Mouse (Mus musculus): Measurements from ENCODE around the gene Polr2f. TPM values are rescaled to one million over a fixed set of nuclear protein-coding genes. Genes with fewer than 3 reads are reported as not detected.

The Polr2f gene
- polyA plus RNA-seq (2015; fragmentation: Nextera tagmentation; extraction: Ambion mirVana) = 311 and 328 TPM in 2 replicates

DNA sequence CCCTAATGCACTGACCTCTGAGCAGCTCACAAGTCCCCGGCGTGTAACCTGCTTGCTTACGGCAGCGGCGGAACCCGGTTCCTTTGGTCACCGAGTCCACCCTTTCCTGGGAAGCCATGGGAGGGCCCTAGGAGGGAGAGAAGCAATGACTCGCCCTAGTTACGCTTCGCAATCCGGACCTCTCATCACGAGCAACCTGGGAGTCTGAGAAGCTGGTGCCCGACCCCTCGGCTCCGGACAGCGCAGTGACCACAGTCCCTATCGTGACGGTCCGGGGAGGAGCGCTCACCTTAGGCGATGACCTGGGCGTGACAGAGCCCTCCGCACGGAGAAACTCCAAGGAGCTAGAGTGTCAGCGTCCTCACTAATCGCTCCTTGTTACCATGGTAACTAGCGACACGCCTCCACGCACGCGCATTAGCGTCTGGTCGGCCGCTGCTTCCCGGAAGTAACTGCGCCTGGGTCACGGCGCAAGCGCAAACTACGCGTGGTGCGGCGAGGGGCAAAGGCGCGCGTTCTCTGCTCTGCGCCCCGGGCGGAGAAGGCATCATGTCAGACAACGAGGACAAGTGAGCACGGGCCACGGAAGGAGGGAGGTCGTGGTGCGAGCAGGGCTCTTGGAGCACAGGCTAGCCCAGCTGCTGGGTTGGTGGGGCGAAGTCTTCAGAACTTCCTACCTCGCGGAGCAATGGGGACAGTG lies at the start of gene Polr2f, which contains the start of gene 1700088E04Rik:
TSS of gene Polr2f (plus strand) at position 144 of the 700 bp plus-strand sequence.
TSS of gene 1700088E04Rik (minus strand) at position 388 of the 700 bp plus-strand sequence.
- no peaks in the 10 kb centered on the region for H3K27me3 ChIP-seq (replicated peaks)
- peak within 1 kb of the TSS; percentile 89 for H3K9ac ChIP-seq
- under 1% methylated on average over 57 of the region's 57 CpGs for WGBS
- peak within 1 kb of the TSS; percentile 48 for H3K27ac ChIP-seq
- peak; percentile 95 for ATAC-seq
- H3K36me3 ChIP-seq = peaks cover 5% of the 10 kb centered on the region
- peak within 1 kb of the TSS; percentile 85 for H3K4me2 ChIP-seq (replicated peaks)
- H3K9me3 ChIP-seq = no peaks in the 10 kb centered on the region
- peak within 1 kb of the TSS; percentile 90 for H3K4me3 ChIP-seq (replicated peaks)
- peaks cover 8% of the 10 kb centered on the region; the same call in 1 of the 2 replicates for H3K4me1 ChIP-seq (replicated peaks)

DNA sequence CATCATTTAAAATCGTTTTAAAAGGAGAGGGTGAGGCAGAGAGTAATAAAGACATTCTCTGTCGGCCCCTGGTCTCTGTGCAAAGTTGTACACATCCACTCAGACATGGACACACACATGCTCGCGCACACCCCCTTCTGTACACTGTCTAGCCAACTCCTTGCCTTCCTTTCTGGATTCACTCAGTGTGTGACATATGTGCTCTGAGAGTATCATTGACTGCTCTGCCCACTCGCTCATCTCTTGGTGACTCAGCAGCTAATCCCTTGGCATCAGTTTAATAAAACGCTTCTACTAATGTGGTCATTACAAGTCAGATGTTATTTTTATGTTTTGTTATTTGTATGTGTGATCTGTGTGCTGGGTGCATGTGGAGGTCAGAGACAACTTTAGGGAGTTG lies 48.5 kb upstream of the Polr2f start:
- Histone ChIP-seq H3K27ac (0 out of 2 replicates have a peak overlapping the region, but pooled peaks have one; percentile 29), H3K4me2 (replicated peaks) (no peak overlapping the region), H3K9me3 (no peaks in the 10 kb centered on the region), H3K9ac (no peak overlapping the region), H3K4me3 (replicated peaks) (no peak overlapping the region), H3K27me3 (replicated peaks) (no peaks in the 10 kb centered on the region), H3K36me3 (peaks cover 32% of the 10 kb centered on the region), H3K4me1 (replicated peaks) (peaks cover 8% of the 10 kb centered on the region)
- no peak for ATAC-seq
- 68% methylated on average over 6 of the region's 6 CpGs for WGBS

DNA sequence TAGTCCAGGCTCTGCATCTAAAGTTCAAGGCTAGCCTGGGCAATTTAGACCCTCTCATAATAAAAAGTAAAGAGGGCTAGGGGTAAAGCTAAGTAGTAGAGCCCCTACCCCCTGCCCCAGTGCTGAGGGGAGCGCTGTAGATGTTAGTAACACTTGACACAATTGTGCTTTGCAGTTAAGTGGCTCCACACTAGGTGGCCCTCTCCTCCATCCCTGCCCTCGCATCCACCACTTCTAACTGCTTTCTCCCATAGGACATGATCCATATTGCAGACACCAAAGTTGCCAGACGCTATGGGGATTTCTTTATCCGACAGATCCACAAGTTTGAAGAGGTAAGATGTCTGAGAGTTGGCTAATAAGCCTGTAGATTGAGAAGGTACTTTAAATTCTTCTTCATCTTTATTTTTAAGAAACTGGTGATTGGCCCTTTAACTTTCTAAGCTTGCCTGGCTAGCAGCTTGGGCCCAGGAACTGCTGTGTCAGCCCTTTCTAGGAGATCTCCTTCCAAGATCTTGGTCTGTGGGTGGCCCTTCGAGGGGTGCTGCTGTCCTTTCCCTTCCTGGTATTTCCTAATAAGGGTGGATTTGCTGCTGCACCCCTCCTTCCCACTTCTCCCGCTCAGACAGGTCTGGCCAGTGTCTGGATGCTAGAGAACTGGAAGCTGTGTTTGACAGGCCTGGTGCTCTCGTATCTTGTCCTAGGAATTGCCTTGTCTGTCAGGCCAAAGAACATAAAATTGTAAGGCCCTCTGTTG lies 47.5 kb upstream of the Polr2f start:
- Histone ChIP-seq H3K4me2 (replicated peaks) (no peak overlapping the region), H3K9me3 (no peaks in the 10 kb centered on the region), H3K27me3 (replicated peaks) (no peaks in the 10 kb centered on the region), H3K36me3 (peaks cover 28% of the 10 kb centered on the region), H3K27ac (peak overlapping the region; percentile 29; the same call in 1 of the 2 replicates), H3K4me1 (replicated peaks) (peaks cover 18% of the 10 kb centered on the region), H3K9ac (no peak overlapping the region), H3K4me3 (replicated peaks) (no peak overlapping the region)
- peak; percentile 65 for ATAC-seq
- 51% methylated on average over 7 of the region's 7 CpGs for WGBS

DNA sequence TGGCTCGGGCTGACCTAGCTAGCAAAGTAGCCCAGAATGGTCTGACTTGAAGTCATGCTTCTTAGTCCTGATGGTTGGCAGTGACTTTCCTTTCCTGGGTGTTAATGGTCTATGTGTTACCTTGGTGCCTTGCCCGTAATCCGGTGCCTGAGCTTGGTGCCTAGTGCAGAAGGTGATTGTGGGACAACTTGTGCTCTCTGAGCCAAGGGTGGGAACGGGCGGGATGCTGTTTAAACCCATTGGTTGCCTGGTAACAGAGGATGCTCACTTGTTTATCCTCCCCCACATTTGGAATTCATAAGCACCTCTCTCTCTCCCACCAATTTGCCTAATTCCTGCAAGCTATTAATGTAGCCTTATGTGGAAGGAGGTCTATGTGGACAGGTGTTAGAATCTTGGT lies 45.3 kb upstream of the Polr2f start:
- H3K9ac ChIP-seq = no peak overlapping the region
- H3K27ac ChIP-seq = no peak overlapping the region
- H3K9me3 ChIP-seq = no peaks in the 10 kb centered on the region
- H3K4me2 ChIP-seq (replicated peaks) = no peak overlapping the region
- 91% methylated on average over 5 of the region's 5 CpGs for WGBS
- H3K27me3 ChIP-seq (replicated peaks) = no peaks in the 10 kb centered on the region
- peaks cover 18% of the 10 kb centered on the region for H3K36me3 ChIP-seq
- H3K4me1 ChIP-seq (replicated peaks) = peaks cover 20% of the 10 kb centered on the region
- no peak for ATAC-seq
- no peak overlapping the region for H3K4me3 ChIP-seq (replicated peaks)

DNA sequence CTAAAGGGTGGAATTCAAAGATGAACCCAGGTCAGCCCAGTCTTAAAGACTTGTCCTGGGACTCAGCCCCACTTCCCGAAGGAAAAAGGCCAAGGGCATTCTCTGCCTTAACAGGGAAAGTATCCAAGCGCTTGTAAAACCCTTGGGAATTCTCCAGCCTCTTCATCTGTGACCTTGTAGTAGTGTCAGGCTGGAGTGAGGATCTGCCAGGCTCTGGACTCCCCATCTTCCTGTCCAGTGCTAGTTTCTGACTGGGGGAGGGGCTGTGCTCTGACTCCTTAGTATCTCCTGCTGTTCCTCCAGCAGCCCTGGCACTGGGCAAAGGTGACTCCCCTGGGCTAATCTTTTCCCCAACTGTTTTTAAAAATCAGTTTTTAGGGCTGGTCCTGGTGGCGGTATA lies 44.3 kb upstream of the Polr2f start:
- Histone ChIP-seq H3K27ac (peak overlapping the region; percentile 75; the same call in 1 of the 2 replicates), H3K9ac (no peak overlapping the region)
- no peak for ATAC-seq

DNA sequence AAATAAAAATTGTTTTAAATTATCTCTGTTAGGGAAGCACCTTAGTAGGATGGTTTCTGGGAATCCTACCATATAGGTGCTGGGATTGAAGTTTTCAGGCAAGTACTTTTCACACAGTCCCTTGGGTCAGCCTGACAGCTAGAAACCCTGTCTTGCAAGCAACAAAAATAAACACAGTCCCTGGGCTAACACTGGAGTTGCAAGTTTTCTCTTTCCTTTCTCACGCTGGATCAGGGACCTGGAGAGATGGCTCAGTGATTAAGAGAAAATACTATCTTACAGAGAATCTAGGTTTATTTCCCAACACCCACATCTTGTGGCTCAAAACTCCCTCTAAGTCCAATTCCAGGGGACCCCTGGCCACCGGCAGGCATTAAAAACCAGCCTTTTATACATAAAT lies 43.7 kb upstream of the Polr2f start:
- Histone ChIP-seq H3K4me1 (replicated peaks) (peaks cover 20% of the 10 kb centered on the region), H3K4me2 (replicated peaks) (no peak overlapping the region; the same call in 1 of the 2 replicates), H3K9ac (no peak overlapping the region), H3K36me3 (peaks cover 13% of the 10 kb centered on the region), H3K9me3 (no peaks in the 10 kb centered on the region), H3K27ac (peak overlapping the region; percentile 75), H3K4me3 (replicated peaks) (no peak overlapping the region), H3K27me3 (replicated peaks) (no peaks in the 10 kb centered on the region)
- WGBS = 25% methylated on average over 2 of the region's 2 CpGs
- no peak for ATAC-seq

More for the DNA sequence above, 44.3 kb upstream of the Polr2f start:
- Histone ChIP-seq H3K9me3 (no peaks in the 10 kb centered on the region), H3K4me2 (replicated peaks) (no peak overlapping the region), H3K36me3 (peaks cover 13% of the 10 kb centered on the region), H3K4me1 (replicated peaks) (peaks cover 20% of the 10 kb centered on the region), H3K27me3 (replicated peaks) (no peaks in the 10 kb centered on the region), H3K4me3 (replicated peaks) (no peak overlapping the region)
- WGBS = 62% methylated on average over 3 of the region's 3 CpGs

DNA sequence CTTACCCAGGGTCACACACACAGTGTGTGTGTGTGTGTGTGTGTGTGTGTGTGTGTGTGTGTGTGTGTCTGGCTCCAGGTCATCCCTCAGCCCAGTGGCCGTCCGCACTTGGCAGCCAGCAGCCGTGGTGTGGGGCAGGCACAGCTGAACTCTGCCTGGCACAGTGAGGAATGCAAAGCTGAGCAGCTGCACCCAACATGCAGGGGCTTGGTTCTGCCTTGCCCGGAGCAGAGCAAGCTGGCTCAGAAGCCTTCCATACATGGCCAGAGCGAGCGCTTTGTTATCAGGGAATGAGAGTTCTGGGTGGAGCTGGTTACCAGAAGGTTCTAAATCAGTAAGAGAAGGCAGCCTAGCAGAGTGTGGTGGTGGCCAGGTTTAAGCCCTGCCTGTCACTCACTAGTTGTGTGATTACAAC lies 43.2 kb upstream of the Polr2f start:
- Histone ChIP-seq H3K9me3 (no peaks in the 10 kb centered on the region), H3K36me3 (peaks cover 10% of the 10 kb centered on the region), H3K9ac (no peak overlapping the region), H3K4me3 (replicated peaks) (no peak overlapping the region), H3K27me3 (replicated peaks) (no peaks in the 10 kb centered on the region), H3K4me1 (replicated peaks) (peaks cover 20% of the 10 kb centered on the region), H3K4me2 (replicated peaks) (no peak overlapping the region; the same call in 1 of the 2 replicates), H3K27ac (peak overlapping the region; percentile 75)
- 26% methylated on average over 6 of the region's 6 CpGs for WGBS
- peak; percentile 71 for ATAC-seq

DNA sequence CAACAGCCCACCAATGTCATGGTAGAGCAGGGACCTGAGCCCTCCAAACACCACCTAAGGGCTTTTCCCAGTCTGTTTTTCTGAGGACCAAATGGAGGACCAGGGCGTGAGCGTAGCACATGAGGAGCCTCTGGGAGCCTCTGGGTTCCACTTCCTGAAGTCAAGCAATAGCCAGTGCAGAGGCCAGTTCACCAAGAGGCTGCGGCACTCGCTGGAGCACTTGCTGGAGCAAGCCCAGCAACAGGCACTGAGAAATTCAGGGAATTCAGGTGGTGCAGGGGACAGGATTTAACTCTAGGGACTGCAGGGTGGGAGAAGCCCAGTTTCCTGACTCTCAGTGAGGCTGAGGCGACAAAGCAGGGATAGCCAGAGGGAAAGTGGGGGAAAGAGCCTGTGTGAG lies 42.6 kb upstream of the Polr2f start:
- Histone ChIP-seq H3K4me1 (replicated peaks) (peaks cover 20% of the 10 kb centered on the region), H3K36me3 (peaks cover 9% of the 10 kb centered on the region), H3K9me3 (no peaks in the 10 kb centered on the region), H3K27me3 (replicated peaks) (no peaks in the 10 kb centered on the region), H3K27ac (peak overlapping the region; percentile 75), H3K9ac (no peak overlapping the region), H3K4me2 (replicated peaks) (no peak overlapping the region), H3K4me3 (replicated peaks) (no peak overlapping the region)
- ATAC-seq = no peak
- WGBS = 67% methylated on average over 5 of the region's 5 CpGs

DNA sequence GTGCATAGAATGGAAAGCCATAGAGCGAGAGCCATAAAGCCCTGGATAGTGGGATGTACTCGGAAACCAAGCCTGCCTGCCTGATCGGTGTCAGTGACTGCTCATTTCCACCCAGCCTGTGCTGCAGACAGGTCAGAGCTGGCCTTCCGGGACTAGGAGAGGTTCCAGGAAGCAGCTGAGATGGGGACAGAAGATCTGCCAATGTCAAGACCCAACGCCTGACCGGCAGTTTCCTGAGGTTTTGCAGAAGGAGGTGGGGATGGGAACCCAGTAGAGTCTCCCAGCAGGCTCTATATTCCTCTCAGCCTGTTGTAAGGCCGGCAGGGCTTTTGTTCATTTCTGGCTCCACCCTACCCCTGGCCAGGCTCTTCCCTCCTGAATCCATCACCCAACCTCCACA lies 41.9 kb upstream of the Polr2f start:
- peaks cover 20% of the 10 kb centered on the region for H3K4me1 ChIP-seq (replicated peaks)
- no peak overlapping the region; the same call in 1 of the 2 replicates for H3K27ac ChIP-seq
- no peak overlapping the region for H3K4me3 ChIP-seq (replicated peaks)
- no peak for ATAC-seq
- H3K9ac ChIP-seq = no peak overlapping the region
- peaks cover 6% of the 10 kb centered on the region for H3K36me3 ChIP-seq
- H3K27me3 ChIP-seq (replicated peaks) = no peaks in the 10 kb centered on the region
- 56% methylated on average over 7 of the region's 7 CpGs for WGBS
- H3K4me2 ChIP-seq (replicated peaks) = no peak overlapping the region
- no peaks in the 10 kb centered on the region for H3K9me3 ChIP-seq

DNA sequence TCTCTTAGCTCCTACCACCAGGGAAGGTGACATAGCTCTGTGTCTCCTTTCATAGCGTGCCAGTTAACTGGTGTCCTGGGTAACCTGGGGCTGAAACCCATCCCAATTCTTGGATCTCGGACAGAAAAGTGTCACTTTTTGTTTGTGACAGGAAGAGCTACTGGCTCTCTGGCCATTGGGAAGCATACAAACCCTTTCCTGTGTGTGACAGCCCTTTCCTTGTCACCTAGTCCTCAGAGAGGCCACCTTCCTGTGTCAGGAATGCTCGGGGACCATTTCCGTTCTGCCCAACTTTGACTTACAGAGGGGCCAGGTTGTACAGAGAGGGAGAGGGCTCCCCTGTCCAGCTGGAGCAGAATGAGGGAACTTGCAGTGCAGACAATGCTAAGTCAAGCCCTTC lies 41.4 kb upstream of the Polr2f start:
- no peaks in the 10 kb centered on the region for H3K27me3 ChIP-seq (replicated peaks)
- no peak overlapping the region for H3K9ac ChIP-seq
- peaks cover 2% of the 10 kb centered on the region for H3K36me3 ChIP-seq
- no peak for ATAC-seq
- no peak overlapping the region for H3K4me3 ChIP-seq (replicated peaks)
- WGBS = 81% methylated on average over 4 of the region's 4 CpGs
- peaks cover 20% of the 10 kb centered on the region for H3K4me1 ChIP-seq (replicated peaks)
- H3K27ac ChIP-seq = no peak overlapping the region
- H3K4me2 ChIP-seq (replicated peaks) = no peak overlapping the region
- H3K9me3 ChIP-seq = no peaks in the 10 kb centered on the region

DNA sequence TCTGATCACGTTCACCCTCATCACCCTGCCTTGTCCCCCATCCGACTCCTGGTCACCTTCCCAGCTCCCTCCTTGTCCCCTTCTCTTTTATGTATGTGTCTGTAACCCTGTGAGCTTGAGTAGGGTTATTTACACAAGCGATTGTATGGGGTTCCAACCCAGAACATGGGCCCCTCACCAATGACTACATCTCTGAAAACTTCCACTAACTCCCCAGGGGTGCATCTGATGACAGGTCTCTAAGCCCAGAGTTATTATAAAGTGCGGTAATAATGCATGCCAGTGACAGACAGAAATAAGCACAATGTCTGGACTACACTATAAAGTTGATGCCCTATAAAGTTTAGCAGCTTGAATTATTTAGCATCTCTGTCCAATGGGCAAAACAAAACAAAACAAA lies 40.4 kb upstream of the Polr2f start:
- ATAC-seq = no peak
- no peak overlapping the region for H3K27ac ChIP-seq
- no peak overlapping the region for H3K4me3 ChIP-seq (replicated peaks)
- H3K36me3 ChIP-seq = no peaks in the 10 kb centered on the region; the same call in 1 of the 2 replicates
- H3K4me1 ChIP-seq (replicated peaks) = peaks cover 20% of the 10 kb centered on the region
- no peak overlapping the region for H3K4me2 ChIP-seq (replicated peaks)
- no peak overlapping the region for H3K9ac ChIP-seq
- WGBS = 82% methylated on average over 4 of the region's 4 CpGs
- H3K9me3 ChIP-seq = no peaks in the 10 kb centered on the region
- H3K27me3 ChIP-seq (replicated peaks) = no peaks in the 10 kb centered on the region

DNA sequence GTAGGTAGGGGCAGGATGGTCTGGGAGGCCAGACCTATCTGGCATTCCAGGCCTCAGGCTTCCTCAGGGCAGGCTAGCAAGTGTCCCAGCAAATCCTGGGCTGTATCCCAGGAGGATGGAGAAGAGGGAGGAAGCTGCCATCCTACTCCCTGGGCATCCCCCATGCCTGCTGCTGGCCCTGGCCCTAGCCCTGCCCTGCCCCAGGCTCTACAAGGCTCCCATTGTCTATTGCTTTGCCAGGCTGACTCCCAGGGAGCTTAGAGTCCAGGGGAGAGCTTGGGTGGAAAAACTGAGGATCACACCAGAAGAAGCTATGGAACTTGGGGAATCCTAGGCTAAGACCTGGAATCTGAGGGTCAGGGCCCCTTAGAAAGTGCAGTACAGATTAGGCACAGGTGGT lies 39.3 kb upstream of the Polr2f start:
- no peak overlapping the region for H3K9ac ChIP-seq
- H3K36me3 ChIP-seq = no peaks in the 10 kb centered on the region
- H3K4me3 ChIP-seq (replicated peaks) = no peak overlapping the region
- H3K27me3 ChIP-seq (replicated peaks) = no peaks in the 10 kb centered on the region
- peaks cover 16% of the 10 kb centered on the region for H3K4me1 ChIP-seq (replicated peaks)
- no peak for ATAC-seq
- H3K4me2 ChIP-seq (replicated peaks) = no peak overlapping the region
- H3K27ac ChIP-seq = no peak overlapping the region
- H3K9me3 ChIP-seq = no peaks in the 10 kb centered on the region
